Mouse (Mus musculus) brain, embryonic 14.5 days (tissue): Measurements from ENCODE around the gene Ugt1a7c.

Experiments
- CTCF ChIP-seq: fragments of 200-500 bp; IDR thresholded peaks from 2 replicates; pipeline ENCODE4 v1.5.1; 2012; ENCODE audit warnings: inconsistent platforms, mild to moderate bottlenecking, moderate library complexity, borderline replicate concordance; ENCODE audit not compliant: insufficient read depth, insufficient read length; ENCODE audit errors: extremely low read depth
- POLR2A ChIP-seq: fragments of 200-500 bp; IDR thresholded peaks from 2 replicates; pipeline ENCODE4 v1.6.1; 2012; ENCODE audit warnings: mild to moderate bottlenecking, inconsistent platforms, borderline replicate concordance; ENCODE audit not compliant: poor library complexity, insufficient read depth, insufficient read length, severe bottlenecking; ENCODE audit errors: extremely low read depth

DNA sequence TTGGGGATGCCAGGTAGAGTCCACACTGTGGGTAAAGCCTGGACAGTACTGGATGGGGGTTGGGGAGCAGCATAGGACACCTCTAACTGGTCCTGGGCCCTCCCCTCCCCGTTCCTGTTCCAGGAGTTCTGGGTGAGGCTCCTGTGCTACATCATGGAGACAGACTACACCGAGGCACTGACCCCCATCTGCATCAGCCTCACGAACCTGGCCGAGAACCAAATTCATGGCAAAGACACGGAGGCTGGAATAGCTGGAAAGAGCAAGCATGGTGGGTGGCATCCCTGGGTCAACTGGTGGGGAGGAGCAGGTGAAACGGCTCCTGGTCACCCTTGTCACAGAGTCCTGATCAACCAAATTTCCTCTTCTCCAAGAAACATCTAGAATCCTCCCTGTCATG lies 143.9 kb downstream of the Ugt1a7c start:
- no peak for TF ChIP-seq POLR2A
- no peak for TF ChIP-seq CTCF
